Mouse (Mus musculus) CH12F3 (cell line): Measurements from ENCODE around the gene Ap1ar.

Experiments
- in situ Hi-C: fragments of 300-500 bp; cut with MboI; formaldehyde crosslinking; loops from 2 replicates; pipeline ENCODE4 v1.14.3; 2020; ENCODE audit warnings: low sequenced_read_pairs

Gene Ap1ar

GRCm38 (mm10) chr3:127762403-127762802 is 74.9 kb downstream of the Ap1ar start:
- in situ Hi-C loops, result loop anchor here (25.0 kb wide), 1 partner anchor 200 kb away; the partner anchor contains the start of genes Larp7 and Zgrf1

GRCm38 (mm10) chr3:127759212-127759611 is 78.1 kb downstream of the Ap1ar start:
- in situ Hi-C loops, result loop anchor here (25.0 kb wide), 1 partner anchor 197 kb away; the partner anchor contains the start of genes Larp7 and Zgrf1

GRCm38 (mm10) chr3:127758806-127759205 is 78.5 kb downstream of the Ap1ar start:
- in situ Hi-C loops, result loop anchor here (25.0 kb wide), 1 partner anchor 197 kb away; the partner anchor contains the start of genes Larp7 and Zgrf1

- in situ Hi-C loops, result loop anchor here (25.0 kb wide), 1 partner anchor 196 kb away; the partner anchor contains the start of genes Larp7 and Zgrf1
Observed at GRCm38 (mm10) chr3:127757886-127758301, 79.4 kb downstream of the Ap1ar start.
